Mouse (Mus musculus) T-helper 1 cell (primary cell): ENCODE results near the gene Polr2b.

Source experiments
- in situ Hi-C: fragments of 300-600 bp; cut with MboI, MseI; formaldehyde crosslinking; loops from one replicate; pipeline ENCODE4 v1.15.1; 2025; ENCODE audit warnings: high pct_unique_total_duplicates

Gene Polr2b

GRCm38 (mm10) chr5:77361006-77361405, 51.1 kb downstream of the Polr2b start:
- in situ Hi-C loops, result no loop called here

- in situ Hi-C loops, result no loop called here
Observed at GRCm38 (mm10) chr5:77362120-77362519, 52.2 kb downstream of the Polr2b start.

GRCm38 (mm10) chr5:77363650-77364049, 53.7 kb downstream of the Polr2b start:
- in situ Hi-C loops, result no loop called here

- in situ Hi-C loops, result no loop called here
Observed at GRCm38 (mm10) chr5:77364443-77365038, 54.6 kb downstream of the Polr2b start.

- in situ Hi-C loops, result no loop called here
Observed at GRCm38 (mm10) chr5:77366313-77366712, 56.4 kb downstream of the Polr2b start.

- in situ Hi-C loops, result no loop called here
Observed at GRCm38 (mm10) chr5:77367145-77367544, 57.2 kb downstream of the Polr2b start.

- in situ Hi-C loops, result no loop called here
Observed at GRCm38 (mm10) chr5:77367682-77368081, 57.7 kb downstream of the Polr2b start.

GRCm38 (mm10) chr5:77368194-77368593, 58.2 kb downstream of the Polr2b start:
- in situ Hi-C loops, result no loop called here

- in situ Hi-C loops, result no loop called here
Observed at GRCm38 (mm10) chr5:77369394-77369793, 59.4 kb downstream of the Polr2b start.

GRCm38 (mm10) chr5:77370378-77370892, 60.5 kb downstream of the Polr2b start:
- in situ Hi-C loops, result no loop called here

GRCm38 (mm10) chr5:77372242-77372641, 62.3 kb downstream of the Polr2b start:
- in situ Hi-C loops, result no loop called here

GRCm38 (mm10) chr5:77372778-77373177, 62.8 kb downstream of the Polr2b start:
- in situ Hi-C loops, result no loop called here

- in situ Hi-C loops, result no loop called here
Observed at GRCm38 (mm10) chr5:77374945-77375344, 65.0 kb downstream of the Polr2b start.

GRCm38 (mm10) chr5:77375546-77375945, 65.6 kb downstream of the Polr2b start:
- in situ Hi-C loops, result no loop called here

- in situ Hi-C loops, result no loop called here
Observed at GRCm38 (mm10) chr5:77378027-77378426, 68.1 kb downstream of the Polr2b start.

GRCm38 (mm10) chr5:77379434-77380135, 69.6 kb downstream of the Polr2b start:
- in situ Hi-C loops, result no loop called here

GRCm38 (mm10) chr5:77380321-77380901, 70.5 kb downstream of the Polr2b start:
- in situ Hi-C loops, result no loop called here

- in situ Hi-C loops, result no loop called here
Observed at GRCm38 (mm10) chr5:77381283-77381682, 71.3 kb downstream of the Polr2b start.

- in situ Hi-C loops, result no loop called here
Observed at GRCm38 (mm10) chr5:77381686-77382085, 71.7 kb downstream of the Polr2b start.

GRCm38 (mm10) chr5:77383799-77384554, 74.0 kb downstream of the Polr2b start:
- in situ Hi-C loops, result no loop called here

GRCm38 (mm10) chr5:77384724-77385123, 74.8 kb downstream of the Polr2b start:
- in situ Hi-C loops, result loop anchor here (5.0 kb wide), 1 partner anchor 53 kb away; no protein-coding TSS in a partner anchor

- in situ Hi-C loops, result loop anchor here (5.0 kb wide), 1 partner anchor 52 kb away; no protein-coding TSS in a partner anchor
Observed at GRCm38 (mm10) chr5:77385221-77385620, 75.3 kb downstream of the Polr2b start.
